Mouse (Mus musculus) heart, postnatal 25 days (tissue): ENCODE measurements around the gene Fam217a. TPM values are rescaled to one million over a fixed set of nuclear protein-coding genes. Genes with fewer than 3 reads are reported as not detected.
"Not testable (repeated sequence)": the region's sequence is repeated elsewhere in the genome, so short reads cannot be mapped to it uniquely, and the experiment has no call there.

Experiments
- DNase-seq: peaks from one replicate; pipeline ENCODE4 v3.0.0; 2022; ENCODE audit warnings: low spot score
- intact Hi-C: fragments of 180-260 bp; cut with DNase I; formaldehyde crosslinking; loops from one replicate; pipeline ENCODE4 v1.15.1; 2025
- total RNA-seq, 2 experiments: library from RNA; stranded (reverse); gene quantifications; 2 replicates each; pipeline ENCODE4 v1.2.3; 2021

Gene Fam217a
- under 1 TPM; 0.10 to 0.22 TPM for total RNA-seq

- no peak for DNase-seq
- intact Hi-C loops, result no loop called here
Measured at GRCm38 (mm10) chr13:34924210-34924609, at the start of gene Fam217a, which contains the start of gene 4933417A18Rik. TSS of gene Fam217a (minus strand) at chr13:34924310. TSS of gene 4933417A18Rik (plus strand) at chr13:34924409.

DNA sequence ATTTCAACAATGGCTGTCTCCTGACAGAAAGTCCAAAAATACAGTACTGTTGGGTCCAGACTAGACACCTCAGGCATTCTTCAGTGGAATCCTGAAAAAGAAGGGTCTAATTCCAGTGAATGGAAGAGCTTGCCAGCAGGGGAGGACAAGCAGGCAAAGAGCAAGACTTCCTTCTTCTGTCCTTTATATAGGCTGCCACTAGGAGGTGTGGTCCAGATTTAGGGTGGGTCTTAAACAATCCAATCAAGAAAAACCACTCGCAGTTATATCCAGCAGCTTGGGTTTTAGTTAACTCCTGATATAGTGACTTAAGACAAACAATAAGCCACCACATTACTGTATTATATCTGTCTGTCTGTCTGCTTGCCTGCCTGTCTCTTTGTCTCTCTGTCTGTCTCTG, 49.7 kb upstream of the Fam217a start:
- no peak for DNase-seq
- intact Hi-C loops, result loop anchor here (2.0 to 5.0 kb wide), 2 partner anchors 53 to 331 kb away; partner anchors contain the start of gene Eci2

DNA sequence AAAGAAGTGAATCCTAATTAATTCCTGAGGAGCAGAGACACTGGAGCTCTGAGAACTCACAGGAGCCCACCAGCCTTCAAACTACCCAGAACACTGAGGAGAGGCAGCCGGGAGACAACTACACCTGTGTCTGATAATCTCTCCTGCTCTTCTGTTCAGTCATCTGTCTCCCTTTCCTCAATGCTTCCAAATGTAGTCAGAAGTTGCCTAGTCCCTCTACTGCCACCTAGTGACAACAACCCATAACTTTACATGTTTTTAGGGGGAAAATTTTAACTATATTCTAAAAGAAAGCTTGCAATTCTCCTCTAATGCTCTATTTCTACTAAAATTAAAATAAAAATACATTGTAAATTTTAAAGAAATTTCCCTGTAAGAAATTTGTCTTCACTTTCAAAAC, 49.0 kb upstream of the Fam217a start:
- no peak for DNase-seq
- intact Hi-C loops, result loop anchor here (2.0 to 5.0 kb wide), 2 partner anchors 54 to 331 kb away; partner anchors contain the start of gene Eci2

GRCm38 (mm10) chr13:34972456-34972855, 48.3 kb upstream of the Fam217a start:
- intact Hi-C loops, result loop anchor here (2.0 to 5.0 kb wide), 2 partner anchors 54 to 330 kb away; partner anchors contain the start of gene Eci2
- not testable (repeated sequence) for DNase-seq

DNA sequence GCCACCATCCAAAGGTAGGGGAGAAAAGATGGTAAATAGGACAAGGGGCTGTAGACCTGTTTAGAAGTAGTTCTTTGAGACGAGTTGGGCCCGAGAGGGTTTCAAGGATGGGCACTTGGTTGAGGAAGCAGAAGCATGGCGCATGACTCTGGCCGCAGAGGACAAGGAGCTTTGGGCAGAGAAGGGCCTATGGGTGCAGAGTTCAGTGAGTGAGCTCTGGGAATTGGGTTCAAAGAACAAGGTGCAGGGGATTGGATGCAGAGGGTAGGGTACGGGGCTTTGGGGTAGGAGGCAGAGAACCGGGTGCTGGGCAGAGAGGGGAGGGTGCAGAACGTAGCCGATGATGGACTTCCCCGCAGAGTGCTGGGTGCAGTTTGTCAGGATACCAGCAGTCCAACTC, 41.5 kb upstream of the Fam217a start:
- DNase-seq, intact Hi-C loops: not testable (repeated sequence)

GRCm38 (mm10) chr13:34964866-34965265, 40.8 kb upstream of the Fam217a start:
- DNase-seq, result no peak
- intact Hi-C loops, result no loop called here

GRCm38 (mm10) chr13:34964419-34964818, 40.3 kb upstream of the Fam217a start:
- no peak for DNase-seq

DNA sequence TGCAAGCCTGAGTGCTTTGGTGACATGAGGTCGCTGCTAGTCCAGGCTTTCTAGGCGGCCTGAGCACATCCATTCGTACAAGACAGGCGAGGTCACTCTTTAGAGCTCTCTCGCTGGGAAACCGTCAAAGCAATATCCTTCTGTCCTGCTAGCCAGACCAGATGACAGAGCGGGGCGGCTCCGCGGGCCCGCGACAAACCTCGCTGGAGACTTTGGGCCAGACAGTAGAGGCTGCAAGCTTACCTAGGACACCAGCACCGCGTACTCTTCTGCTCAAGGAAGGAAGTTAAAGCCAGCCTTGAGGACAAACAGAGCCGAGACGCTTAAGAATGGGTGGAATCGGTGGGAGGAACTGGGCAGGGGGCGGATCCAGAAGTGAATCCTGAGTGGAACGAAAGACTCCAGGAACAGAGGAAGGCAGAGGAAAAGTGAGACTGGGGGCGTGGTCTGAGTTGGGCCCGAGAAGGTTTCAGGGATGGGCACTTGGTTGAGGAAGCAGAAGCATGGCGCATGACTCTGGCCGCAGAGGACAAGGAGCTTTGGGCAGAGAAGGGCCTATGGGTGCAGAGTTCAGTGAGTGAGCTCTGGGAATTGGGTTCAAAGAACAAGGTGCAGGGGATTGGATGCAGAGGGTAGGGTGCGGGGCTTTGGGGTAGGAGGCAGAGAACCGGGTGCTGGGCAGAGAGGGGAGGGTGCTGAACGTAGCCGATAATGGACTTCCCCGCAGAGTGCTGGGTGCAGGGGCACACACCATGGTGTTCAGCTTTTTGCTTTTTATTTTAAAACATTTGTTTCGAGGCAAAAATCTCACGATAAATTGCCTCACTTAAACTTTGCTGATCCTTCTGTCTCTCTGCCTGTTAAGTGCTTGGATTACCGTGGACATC, 39.6 kb upstream of the Fam217a start, which contains the start of gene Eci3:
Eci3 (minus strand) TSS at position 300 of the 887 bp plus-strand sequence.
- DNase-seq, result peak; percentile 12
- intact Hi-C loops, result no loop called here

More at GRCm38 (mm10) chr13:34964419-34964818, 40.3 kb upstream of the Fam217a start:
- intact Hi-C loops, result no loop called here

- DNase-seq, result no peak
- intact Hi-C loops, result no loop called here
Measured at GRCm38 (mm10) chr13:34960996-34961770, 37.1 kb upstream of the Fam217a start.

- intact Hi-C loops, DNase-seq: not testable (repeated sequence)
Measured at GRCm38 (mm10) chr13:34958158-34958557, 34.0 kb upstream of the Fam217a start.

DNA sequence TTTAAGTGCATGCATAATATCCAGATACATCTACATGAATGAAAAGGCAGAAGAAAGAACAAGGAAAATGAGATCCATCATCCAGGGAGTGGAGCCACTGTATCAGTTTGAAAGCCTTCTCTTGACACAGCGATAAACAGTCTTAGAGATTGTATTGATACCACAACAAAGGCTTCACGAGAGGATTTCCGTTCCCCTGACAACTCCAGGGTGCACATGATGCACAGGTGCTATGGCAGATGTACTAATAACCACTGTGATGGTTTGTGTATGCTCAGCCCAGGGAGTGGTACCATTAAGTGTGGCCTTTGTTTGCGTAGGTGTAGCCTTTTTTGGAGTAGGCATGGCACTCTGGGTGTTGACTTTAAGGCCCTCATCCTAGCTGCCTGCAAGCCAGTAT, 32.8 kb upstream of the Fam217a start:
- DNase-seq, result no peak
- intact Hi-C loops, result no loop called here

DNA sequence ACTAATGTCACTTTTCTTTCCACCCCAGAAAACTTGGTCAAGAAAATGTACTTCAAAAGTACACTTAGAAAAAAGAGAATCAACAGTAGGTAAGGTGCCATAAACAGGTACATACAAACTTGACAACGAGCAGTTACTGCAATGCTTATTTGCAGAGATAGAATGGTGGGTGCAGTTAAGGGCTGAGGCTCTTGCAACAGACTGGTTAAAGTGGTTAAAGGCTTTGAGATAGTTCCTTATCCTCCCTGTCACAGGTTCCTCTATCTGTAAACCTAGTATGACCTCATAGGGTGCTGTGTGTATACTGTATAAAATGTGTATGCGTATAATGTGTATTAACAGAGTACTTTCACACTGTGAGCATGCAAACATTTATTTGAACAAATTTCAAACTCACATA, 27.3 kb upstream of the Fam217a start:
- intact Hi-C loops, DNase-seq: not testable (repeated sequence)

DNA sequence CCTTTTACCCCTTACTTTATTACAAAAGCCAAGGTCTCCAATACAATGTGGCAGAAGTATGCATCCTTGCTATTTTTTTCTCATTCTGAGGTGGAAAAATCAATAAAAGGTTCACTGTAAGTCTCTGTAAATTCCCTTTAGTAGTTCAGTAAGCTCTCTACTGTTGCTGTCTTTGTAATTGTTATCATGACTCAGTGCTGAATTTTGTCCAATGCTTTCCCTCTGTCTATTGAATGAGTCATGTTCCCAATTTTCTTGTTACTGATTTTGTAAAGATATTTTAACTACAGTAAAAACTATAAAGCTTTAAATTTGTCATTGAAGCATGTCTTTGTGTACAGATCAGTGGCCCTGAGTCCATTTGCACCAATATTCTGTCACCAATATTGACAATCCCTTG, 18.3 kb upstream of the Fam217a start:
- no peak for DNase-seq
- intact Hi-C loops, result no loop called here

DNA sequence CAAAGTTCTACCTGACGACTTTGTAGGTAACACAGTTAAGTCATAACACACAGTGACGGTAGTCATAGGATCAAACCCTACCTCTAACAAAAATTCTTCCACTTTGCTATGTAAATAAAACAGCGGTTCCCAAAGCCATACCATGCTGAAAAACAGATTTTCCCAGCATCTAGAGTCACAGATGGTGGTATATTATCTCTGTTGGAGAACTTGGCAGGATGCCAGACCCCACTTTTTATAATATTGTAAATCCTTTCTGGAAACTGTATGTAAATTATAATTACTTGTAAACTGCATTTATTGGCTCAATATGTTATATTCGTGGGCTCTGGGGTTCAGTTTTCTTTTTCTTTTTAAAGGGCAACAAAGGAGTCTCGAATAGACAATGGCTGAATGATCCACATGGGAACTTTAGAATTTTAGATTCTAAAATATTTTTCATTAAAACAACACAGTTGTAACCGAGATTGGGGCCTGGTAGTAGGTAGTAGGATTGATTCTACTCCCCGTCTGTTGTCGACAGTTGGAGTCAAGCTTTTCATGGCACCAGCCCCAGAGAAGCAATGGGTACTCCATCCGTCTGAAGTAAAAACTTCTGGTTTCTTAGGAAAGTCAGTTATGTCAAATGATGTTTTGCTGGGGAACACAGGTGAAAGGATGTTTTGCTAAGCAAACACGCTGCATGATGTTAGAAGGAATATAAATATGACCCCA, 11.0 kb upstream of the Fam217a start:
- DNase-seq, result no peak
- intact Hi-C loops, result no loop called here

DNA sequence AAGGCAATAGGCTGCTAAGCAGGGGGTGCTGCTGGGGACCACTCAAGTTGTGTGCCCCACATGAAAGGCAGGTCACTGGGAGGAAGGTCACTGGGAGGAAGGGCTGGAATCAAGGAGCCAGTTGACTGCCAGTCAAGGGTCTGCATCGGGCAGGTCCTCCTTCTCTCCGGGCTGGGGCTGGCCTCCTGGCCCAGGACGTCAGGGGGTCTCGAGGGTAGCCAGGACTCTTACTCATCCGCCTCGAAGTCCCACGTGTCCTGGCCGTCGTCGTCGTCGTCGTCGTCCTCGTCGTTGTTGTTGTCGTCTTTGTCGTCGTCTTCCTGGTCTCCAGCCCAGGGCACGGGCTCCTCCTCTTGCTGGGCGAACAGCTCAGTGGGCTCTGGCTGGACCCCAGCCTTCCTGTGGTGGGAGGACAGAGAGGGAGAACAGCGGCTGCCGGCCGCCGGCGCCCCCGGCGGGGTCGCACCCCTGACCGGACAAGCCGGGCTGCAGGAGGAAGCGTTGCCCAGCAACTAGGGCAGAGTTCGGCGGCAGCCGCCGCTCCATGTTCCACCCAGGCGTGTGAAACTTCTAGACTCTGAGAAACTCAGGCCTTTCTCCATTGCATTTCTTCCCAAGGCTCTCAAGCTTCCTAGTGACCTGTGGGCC, 7.5 kb downstream of the Fam217a start:
- intact Hi-C loops, result no loop called here

DNA sequence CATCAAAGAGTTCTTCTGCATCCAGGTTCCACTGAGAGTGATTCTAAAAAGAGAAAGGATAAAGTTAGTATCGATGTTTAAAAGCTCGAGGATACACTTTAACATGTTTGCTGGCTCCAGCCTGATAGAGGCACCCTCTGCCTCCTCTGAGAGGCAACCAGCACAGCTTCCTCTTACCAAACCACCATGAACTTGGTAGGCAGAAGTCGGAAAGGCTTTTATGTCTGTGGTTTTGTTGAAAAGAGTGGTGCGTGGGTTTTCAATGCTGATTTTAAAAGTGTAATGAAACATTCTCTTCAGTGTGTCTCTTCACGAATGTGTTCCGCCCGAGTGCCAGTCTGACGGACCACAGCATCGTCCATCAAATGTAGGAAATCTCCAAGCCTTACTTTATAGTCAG, 9.5 kb downstream of the Fam217a start:
- DNase-seq, result no peak
- intact Hi-C loops, result no loop called here

More for the DNA sequence above, 7.5 kb downstream of the Fam217a start:
- DNase-seq, result no peak

- intact Hi-C loops, result no loop called here
Measured at GRCm38 (mm10) chr13:34892871-34893270, 31.2 kb downstream of the Fam217a start.

GRCm38 (mm10) chr13:34876481-34876880, 47.6 kb downstream of the Fam217a start:
- DNase-seq, result no peak
- intact Hi-C loops, result loop anchor here (10.0 kb wide), 4 partner anchors 118 to 868 kb away; partner anchors contain the start of genes Slc22a23 and Tubb2a

More at GRCm38 (mm10) chr13:34892871-34893270, 31.2 kb downstream of the Fam217a start:
- DNase-seq, result no peak
